Mouse (Mus musculus) heart, postnatal 0 days (tissue): Measurements from ENCODE around the gene Eid1.

Source experiments
- CTCF ChIP-seq: IDR thresholded peaks from 2 replicates; pipeline ENCODE4 v1.5.1; 2016; ENCODE audit warnings: antibody characterized with exemption, control low read depth, low read depth
- EP300 ChIP-seq: IDR thresholded peaks from 2 replicates; pipeline ENCODE4 v1.6.1; 2016; ENCODE audit warnings: antibody characterized with exemption, low read depth

GRCm38 (mm10) chr2:125667184-125667583 is 5.7 kb upstream of the Eid1 start:
- TF ChIP-seq CTCF, result peak; percentile 14; the same call in 1 of the 2 replicates
- TF ChIP-seq EP300, result no peak
